Mouse (Mus musculus): ENCODE data around the gene Lrrk1.
"Not testable (repeated sequence)": the region's sequence is repeated elsewhere in the genome, so short reads cannot be mapped to it uniquely, and the experiment has no call there.

The Lrrk1 gene

DNA sequence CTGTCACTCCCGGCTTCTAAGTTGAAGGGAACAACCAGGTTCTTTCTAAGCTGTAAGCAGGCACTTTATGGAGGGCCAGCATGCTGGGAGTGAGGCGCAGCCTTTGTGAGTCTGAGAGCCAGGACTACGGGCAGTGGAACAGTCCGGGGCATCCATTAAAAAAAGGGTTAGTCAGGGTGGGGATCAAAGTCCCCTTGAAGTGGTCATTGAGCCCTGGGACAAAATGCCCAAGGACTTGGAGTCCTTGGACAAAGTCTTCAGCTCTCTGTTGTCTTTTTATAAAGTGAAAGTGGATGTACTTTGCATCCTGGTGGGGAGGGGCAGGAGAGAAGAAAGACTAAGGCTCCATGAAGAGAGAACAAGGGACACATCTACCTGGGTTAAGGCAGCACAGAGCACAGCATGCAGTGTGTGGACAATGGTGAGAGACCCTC lies 168.3 kb downstream of the Lrrk1 start:
- no peak for DNase-seq

DNA sequence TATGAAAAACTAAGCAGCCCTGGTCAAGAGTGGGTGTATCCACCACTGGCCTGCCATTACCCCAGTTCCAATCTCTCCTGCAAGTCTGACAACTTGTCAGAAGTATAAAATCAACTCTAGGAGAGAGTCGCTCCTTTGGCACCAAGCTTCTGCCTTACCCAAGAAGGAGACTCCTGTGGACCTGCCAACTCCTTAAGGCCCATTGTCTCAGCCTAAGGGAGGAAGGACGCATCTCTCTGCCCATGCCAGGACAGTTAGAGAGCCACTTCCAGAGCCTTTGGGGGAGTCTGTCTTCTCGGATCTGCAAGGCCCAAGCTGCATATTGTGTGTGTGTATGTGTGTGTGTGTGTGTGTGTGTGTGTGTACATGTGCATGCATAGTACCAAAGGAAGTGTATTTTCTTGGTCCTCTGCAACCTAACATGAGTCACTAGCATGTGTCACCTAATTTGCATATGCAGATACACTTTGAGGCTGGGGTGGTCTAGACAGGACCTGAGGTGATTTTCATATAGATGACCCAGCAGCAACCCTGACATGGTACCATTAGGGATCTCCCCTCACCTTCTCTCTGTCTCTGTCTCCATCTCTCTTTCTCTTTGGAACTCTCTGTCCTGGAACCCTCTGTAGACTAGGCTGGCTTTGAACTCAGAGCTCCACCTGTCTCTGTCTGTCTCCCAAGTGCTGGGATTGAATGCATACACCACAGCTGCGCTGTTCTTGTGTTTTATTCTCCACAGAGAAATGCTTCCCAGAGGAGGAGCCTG lies 168.9 kb downstream of the Lrrk1 start:
- DNase-seq: no peak

DNA sequence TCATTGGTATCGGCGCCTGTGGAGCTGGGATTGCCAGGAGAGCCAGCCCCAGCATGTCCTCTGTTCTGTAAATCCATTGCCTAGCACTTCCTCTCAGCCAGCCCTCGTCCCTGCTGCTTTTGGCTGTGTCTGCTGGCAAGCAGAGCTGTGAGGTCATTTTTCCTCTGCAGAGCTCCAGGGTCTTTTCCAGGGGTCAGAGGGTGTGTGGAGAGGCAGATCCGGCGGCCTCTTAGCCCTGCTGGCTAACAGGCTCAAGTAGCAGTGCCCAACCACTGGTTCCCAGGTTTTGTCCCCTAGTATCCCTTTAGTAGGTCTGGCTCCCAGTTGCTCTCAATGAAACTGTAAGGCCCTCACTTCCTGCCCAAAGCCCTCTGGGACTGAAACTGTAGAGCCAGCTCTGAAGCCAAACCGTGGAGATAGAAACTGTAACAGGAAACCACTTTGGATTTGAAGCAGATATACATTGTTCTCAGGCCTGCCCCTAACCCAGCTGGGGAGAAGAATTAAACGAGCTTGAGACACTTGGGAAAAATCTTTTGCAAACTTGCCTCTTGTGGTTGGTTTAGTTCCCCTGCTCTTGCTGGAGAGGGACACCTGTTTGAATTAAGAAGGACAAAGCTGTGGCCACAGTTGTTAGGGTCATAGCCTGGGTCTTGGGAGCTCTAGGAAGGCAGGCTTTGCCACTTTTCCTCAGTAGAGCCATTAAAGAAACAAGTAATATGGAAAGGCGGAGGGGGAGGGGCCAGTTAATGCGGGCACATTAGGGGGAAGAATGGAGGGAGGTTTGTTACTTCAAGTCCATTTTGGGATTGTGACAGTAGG lies 169.7 kb downstream of the Lrrk1 start:
- peak; percentile 67 for DNase-seq

DNA sequence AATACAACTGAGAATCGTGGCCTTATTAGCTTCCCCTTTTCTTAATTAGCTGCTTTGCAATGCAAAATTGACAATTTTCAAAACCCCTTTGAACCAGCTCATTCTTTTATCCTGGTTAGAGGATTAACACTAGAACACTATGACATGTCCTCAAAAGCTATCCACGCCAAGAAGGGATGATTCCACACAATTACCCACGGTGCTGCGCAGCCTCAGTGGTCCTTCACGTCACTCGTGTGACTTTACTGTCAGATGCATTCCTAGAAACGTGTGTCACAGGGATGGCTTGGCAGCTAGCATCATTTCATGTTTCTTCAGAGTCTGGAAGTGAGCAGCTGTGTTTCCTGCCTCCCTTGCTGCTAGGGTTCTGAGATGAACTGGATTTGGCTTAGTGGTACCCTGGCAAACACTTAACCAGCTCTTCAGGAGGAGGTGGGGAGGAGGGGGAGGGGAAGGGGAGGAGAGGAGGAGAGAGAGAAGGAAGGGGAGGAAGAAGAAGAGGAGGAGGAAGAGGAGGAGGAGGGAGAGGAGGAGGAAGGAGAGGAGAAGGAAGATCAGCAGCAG lies 170.5 kb downstream of the Lrrk1 start:
- DNase-seq: no peak

DNA sequence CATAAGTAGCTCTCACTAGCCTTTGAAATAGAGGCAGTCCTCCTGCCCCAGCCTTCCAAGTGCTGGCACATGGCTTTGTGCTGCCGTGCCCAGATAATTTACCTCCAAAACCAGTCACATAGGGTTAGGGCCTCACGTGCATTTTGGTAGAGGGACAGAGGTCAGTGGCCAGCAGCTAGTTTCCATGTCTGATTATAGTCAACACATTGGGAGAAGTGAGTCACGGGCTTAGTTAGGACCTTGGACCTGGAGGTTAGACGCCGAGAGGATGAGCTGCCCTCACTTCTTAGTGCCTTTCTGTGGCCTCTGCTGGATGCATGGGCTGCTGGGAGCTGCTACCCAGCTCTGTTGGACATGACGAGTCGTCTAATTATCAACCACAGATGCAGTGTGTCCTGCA lies 171.1 kb downstream of the Lrrk1 start:
- no peak for DNase-seq

DNA sequence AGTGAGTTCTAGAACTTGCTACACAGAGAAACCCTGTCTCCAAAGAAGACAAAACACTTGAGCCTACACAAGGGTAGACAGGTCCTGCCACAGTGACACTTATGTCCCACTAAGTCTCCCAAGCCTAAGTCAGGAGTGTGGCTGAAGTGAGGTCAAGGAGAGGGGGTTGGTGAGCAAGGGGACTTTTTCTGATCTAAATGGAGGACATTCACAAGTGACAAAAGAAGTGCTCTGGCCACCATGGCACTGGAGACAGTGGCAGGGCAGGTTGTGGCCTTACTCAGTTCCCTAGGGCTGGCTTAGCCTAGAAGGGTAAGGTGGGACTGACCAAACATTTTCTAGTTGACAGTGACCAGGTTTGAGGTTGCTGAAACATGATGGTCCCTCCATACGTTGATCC lies 172.2 kb downstream of the Lrrk1 start:
- DNase-seq: no peak

DNA sequence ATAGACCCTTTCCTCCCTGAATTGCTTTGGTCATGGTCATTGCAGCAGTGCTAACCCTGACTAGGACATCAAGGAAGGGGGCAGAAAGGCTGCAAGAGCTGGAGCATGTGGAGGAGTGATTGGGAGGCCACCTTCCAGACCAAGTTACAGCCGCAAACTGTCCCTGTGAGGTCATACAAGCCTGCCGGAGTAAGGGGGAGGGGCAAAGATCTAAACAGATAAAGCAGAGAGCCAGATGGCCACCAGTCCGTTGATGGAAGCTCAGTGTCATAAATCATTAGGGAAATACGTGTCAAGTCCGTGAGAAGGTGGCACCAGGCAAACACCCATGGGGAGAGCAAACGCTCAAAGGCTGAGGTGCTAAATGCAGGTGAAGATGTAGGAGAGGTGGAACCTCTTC lies 173.7 kb downstream of the Lrrk1 start:
- peak in 1 of 2 experiments; percentile 17 for DNase-seq

DNA sequence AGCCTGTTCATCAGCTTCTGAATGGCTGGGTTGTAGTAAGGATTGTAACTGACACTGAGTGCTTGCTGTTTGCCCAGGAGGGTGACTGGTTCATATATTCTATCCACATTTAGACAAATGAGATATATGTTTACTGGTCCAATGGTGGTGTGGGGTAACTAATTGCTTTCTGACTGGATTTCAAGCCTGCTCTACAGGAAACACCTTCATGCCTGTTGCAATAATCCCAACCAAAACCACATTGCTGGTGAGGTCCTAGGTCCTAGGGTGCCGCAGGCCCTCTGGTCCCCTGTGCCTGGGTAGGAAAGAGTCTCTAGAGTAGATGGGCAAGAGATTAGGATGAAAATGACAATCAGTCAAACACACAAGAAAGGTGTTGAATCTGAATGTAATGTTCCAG lies 175.3 kb downstream of the Lrrk1 start:
- no peak for DNase-seq

DNA sequence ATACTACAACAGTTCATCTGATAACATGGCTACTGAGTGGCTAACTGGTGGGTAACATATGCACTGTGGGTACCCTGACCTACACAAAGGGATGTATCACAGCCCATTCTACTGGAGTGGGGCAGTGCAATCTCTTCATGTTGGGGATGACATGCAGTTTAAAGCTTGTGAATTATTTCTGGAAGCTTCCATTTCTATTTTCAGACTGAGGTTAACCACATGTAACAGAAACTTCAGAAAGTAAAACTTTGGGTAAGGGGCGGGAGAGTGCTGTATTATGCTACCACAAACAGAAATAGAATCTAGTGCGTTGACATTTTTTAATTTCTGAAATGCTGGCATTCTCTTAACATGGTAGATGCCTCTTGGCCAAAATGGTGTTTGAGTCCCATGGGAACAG lies 178.2 kb downstream of the Lrrk1 start:
- DNase-seq: no peak

DNA sequence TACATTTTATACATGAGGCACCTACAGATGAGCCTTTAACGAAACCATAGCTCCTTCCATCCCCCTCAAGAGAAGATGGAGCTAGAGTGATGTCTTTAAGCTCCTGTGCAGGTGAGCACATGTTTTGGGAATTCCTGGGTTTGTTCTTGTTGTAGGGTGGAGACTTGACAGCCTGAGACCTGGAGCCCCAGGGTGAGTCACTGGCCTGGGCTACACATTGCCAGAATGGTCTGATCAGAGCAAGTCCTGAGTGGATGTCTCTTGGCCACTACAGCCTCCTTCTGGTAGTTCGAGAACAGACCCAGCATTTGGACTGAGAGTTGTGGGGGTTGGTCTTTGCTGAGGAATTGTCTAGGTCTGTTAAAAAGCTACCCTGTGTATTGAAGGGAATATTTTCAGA lies 186.5 kb downstream of the Lrrk1 start:
- DNase-seq: no peak

DNA sequence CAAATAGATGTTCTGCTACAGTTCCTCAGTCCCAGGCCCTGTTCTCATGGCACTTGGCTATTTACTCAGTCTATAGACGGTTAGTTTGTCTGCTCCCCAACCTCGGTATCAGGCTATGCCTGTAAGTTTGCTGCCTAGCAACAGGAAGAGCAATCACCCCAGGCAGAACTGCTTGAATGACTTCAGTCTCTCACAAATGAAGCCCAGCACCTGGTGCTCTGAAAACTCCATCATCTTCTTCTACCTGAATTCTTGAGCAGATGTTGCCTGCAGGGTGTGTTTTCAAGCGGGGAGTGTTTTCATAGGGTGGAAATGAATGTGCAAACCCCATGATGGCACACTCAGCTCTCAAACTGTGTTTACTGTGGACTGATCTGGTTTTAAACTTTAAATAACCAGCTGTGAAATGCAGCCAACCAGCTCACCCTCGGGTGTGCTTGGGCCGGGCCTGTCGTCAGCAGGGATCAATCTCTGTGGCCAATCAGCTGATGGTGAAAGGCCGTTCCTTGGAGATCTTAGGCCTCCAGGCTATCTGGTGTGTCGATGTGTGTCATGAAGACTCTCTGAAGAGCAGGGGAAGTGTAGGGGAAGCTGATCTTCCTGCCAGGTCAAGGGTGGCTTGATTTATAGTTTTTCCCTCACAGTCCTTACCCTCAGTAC lies 187.2 kb downstream of the Lrrk1 start:
- DNase-seq: no peak

DNA sequence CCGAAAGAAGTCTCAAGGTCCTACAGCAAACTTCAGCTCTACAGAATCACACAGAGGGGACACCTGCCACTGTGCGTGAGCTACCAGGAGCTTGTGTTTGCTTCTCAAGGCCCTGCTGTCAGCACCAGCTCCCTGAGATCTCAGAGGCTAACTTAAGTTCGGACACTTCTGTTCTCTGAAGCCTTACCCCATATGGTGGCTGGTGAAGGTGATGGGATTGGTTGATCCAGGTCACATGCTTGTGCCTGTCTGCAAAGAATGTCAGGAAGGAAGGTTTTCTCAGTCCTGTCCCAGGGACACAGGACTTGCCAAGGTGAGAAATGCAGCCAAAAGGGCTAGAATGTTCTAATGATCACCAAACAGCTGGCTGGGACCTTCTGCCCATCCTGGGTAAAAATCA lies 187.8 kb downstream of the Lrrk1 start:
- DNase-seq: no peak

DNA sequence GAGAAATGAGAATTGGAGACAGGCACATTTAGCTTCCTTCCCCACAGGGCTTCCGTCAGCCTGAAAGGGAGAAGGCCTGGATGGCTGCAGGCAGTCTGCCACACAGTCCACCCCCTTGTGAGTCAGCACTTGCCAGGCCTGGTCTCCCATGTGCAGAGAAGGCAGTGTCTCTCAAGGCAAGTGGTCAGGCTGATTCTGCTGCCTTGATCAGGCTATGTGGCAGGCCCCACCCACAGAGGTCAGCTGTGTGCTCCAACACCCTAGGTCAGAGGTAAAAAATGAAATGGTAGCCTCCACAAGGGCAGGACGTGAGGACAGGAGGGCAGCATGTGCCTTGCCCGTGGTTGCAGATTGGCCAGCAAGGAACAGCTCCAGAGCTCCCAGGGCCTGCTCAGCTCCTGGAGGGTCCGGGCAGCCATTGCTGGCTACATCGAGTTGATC lies 188.7 kb downstream of the Lrrk1 start:
- no peak for DNase-seq

DNA sequence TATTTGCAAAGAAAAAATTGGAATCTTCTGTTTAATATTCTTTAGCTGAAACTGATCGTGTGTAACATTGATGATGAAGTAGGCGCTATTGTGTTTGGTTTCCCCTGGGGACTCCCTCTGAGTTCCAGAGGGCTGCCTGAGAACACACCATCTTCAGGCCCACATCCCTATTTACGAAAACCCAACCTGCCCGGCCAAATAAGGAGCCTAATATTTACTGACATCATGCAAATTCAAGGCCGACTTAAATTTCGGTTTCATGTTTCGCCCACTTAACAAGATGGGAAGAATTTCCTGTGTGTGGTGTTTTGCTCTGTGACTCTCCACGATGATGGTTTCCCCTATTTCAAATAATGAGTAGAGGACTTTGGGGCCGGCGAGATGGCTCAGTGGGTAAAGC lies 189.7 kb downstream of the Lrrk1 start:
- DNase-seq: no peak

DNA sequence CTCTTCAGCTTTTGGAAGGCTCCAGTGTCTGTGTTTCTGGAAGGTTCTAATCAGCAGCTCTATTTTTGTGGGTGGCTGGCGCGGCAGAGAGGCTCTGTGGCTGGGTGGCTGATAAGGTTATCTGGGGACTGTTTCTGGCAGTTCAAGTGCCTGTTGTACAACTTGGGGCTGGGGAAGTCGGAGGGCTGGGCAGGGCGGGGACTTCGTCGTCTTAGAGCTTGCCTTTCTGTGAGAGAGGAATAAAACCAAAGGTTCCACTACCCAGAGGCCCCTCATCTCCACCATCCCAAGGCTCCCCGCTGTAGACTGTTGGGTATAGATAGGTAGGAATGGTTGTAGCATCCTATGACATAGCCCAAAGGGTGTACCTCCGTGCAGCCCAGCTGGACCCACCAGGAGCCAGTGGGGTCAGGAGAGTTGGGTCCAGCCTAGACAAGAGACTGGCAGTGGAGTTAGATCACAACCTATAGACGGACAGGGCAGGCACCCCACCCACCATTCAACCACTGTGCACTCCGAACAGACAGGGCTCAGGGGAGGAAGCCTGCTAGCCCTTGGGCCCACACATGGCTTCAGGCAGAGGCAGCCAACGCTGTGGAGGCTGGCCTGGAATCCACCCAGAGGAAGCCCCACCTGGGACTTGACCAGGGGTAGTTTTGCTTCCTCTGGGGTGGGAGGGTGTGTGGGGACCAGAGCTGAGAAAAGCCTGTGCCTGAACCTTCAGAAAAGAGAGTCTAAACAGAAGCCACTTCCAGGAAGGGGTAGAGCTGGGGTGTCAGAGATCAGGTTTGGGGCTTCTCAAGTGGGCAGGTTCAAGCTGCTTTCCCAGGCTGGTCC lies 191.3 kb downstream of the Lrrk1 start:
- no peak for DNase-seq

DNA sequence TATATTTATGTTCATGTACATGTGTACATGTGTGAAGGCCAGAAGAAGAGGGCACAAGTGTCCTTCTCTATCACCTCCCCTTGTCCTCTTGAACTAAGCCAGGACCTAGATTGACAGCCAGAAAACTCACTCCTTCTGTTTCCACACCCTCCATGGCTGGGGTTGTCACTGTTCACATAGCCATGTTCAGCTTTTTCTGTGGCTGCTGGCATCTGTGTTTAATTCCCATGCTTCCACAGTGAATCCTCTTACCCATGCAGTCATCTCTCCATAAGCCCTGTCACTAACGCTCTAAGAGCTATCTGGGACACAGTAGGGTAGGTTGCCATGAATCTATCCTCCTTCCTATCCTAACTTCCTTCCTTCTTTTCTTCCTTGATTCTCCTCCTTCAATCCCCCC lies 192.3 kb downstream of the Lrrk1 start:
- DNase-seq: no peak

DNA sequence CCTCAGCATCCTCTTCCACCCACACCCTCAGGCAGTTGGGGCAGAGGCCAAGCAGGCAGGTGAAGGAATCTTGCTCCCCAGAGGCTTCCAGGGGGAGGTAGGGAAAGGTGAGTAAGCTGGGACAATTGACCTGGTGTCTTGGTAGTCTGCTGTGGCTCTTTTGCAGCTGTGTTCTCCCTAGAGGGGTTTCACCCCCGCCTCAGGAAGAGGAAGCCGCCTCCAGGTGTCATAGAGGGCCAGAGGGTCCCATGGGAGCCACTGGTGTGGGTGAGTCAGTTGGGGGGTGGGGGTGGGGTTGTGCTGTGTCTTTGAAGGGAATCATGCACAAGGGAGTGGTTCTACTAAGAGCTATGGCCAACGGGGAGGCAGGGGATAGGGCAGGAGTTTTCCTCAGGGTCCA lies 193.6 kb downstream of the Lrrk1 start:
- no peak for DNase-seq

DNA sequence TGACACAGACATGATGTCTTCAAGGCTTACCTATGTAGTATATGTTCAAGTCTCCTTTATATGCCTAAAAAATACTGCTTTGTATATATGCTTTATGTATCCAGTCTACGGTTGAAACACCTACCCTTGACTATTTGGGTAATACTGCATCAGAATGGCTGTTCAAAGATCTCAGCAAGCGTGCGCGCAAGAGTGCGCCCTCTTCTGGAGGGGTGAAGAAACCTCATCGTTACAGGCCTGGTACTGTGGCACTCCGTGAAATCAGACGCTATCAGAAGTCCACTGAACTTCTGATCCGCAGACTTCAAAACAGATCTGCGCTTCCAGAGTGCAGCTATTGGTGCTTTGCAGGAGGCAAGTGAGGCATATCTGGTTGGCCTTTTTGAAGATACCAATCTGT lies 197.8 kb downstream of the Lrrk1 start:
- not testable (repeated sequence) for DNase-seq

DNA sequence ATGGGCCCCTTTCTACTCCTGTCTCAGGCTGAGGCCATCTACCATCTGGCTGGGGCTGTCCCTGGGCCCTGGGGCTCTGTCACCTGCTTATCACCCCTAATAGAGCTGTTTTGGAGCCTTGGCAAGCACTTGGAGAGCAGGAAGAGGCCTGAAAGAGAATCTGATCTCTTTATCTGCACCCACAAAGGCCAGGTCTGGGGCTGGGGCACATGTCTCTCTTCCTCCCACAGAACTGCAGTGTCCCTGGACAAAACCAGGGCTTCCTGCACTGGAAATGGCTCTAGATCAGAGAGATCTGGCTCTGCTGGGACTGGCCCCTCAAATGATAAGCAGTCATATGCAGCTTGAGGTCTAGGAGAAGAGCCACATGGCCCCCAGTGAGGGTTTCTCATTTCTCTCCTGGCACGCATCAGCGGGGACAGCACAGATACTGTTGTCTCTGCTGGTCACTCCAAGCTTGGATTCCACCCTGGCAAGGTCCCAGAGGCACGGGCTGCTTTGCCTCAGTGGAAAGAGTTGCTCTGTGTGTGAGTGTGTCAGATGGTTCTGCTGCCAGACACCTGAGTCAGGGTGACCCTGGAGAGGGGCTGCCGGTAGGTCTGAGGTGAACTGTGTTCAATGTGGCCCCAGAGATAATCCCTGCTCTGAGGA lies 200.4 kb downstream of the Lrrk1 start:
- DNase-seq: peak in 1 of 2 experiments; percentile 26

DNA sequence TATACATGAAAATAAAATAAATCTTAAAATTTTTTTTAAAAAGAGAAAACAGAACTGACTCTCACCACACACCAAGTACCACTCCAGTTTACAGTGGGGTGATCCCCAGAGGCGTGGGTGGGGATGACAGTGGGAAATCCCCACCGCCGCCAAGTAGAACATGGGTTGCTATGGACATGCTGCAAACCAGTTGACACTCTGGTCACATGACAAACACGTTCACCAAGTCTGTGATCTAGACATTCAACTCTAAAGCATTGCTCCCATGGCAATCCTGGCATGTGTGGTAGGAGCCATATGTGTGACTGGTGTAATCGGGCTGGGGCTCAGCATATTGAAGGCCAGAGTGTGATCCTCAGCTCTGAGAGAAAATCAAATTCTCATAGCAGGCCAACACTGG lies 202.8 kb downstream of the Lrrk1 start:
- no peak for DNase-seq

DNA sequence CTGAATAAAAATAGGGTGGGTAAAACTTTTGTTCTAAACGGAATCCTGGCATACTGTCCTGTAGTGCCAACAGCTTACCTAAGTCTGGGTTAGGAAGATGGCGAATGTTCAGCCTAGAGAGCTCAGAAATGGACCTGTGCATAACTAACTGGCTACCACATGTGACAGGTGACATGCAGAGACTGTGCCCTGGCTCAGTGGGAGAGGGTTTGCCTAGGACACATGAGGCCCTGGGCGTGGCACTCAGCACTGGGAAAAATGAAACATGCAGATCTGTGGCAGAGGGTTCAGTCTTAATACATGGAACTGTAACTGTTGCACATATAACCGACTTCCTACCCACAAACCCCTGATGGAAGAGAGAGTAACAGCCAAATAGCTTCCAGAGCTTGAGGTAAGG lies 204.1 kb downstream of the Lrrk1 start:
- DNase-seq: no peak

DNA sequence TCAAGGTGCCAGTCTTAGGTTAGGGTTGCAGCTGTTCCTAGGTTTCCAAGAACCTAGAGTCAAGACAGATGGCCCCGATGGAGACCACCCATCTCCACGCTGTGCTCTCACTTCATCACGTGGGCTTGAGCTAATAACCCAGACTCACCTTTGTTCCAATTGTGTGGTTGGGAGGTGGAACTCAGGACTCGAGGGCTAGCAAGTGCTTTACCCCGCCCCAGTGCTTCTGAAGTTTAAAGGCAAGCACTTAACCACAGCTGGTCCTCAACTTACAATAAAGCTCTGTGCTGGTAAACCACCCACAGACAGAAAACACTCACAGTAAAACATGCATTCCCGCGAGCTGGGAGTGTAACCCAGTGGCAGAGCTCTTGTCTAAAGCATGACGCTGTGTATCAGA lies 204.7 kb downstream of the Lrrk1 start:
- no peak for DNase-seq
